Mouse (Mus musculus): ENCODE data around the gene Rps7.

The Rps7 gene

DNA sequence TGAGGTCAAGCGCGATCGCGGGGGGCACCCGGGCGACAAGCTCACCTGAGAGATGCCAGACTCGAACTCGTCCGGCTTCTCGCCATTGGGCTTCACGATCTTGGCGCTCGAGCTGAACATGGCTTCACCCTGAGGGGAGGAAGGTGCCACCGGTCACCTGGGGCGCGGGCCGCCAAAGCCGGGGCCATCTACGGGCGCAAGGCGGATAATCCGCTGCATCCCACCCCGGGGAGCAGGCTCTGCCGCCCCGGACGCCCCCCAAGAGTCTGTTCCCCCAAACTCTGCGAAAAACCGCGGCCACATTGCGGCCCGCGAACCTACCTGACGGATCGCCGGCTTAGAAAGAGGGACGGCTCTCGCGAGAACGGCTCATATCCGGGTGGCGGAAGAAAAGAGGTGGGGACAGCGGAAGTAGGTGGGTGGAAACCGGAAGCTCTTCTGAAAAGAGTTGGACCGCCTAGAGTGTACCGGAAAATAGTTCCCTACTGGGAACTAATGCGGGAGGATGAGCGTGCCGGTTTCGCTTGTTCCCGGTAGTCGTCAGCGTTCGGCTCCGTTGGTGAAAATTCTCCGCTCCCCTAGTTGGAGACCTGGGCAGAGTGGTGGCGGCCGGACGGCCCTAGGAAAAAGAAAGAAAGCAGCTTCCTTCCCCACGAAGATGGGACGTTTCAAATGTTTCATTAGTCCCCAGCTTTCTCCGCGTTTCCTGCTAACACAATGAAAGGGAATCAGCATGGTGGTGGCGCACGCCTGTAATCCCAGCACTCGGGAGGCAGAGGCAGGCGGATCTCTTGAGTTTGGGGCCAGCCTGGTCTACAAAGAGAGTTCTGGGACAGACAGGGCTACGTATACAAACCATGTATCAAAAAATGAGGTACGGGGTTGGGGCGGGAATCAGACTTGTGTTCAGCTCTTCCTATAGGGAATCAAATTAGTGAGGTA lies at the start of gene Rps7:
Gene Rps7, minus strand, starts transcription at position 419 of the 942 bp plus-strand sequence.
- peak; percentile 81 to 95 for DNase-seq (ENCODE audit: low spot score in 2 of 2)

- DNase-seq (ENCODE audit: low spot score in 2 of 2), result no peak
These were observed 48.9 kb upstream of the Rps7 start for GRCm38 (mm10) chr12:28684674-28685073.

- no peak for DNase-seq (ENCODE audit: low spot score in 2 of 2)
These were observed 40.1 kb upstream of the Rps7 start for GRCm38 (mm10) chr12:28675925-28676209.

GRCm38 (mm10) chr12:28675121-28675924 lies 39.6 kb upstream of the Rps7 start, which contains the start of gene Adi1:
Adi1 (plus strand) TSS chr12:28675231.
- DNase-seq (ENCODE audit: low spot score in 2 of 2), result peak; percentile 74 to 88

GRCm38 (mm10) chr12:28674038-28674720 lies 38.4 kb upstream of the Rps7 start:
- no peak for DNase-seq (ENCODE audit: low spot score in 2 of 2)

DNA sequence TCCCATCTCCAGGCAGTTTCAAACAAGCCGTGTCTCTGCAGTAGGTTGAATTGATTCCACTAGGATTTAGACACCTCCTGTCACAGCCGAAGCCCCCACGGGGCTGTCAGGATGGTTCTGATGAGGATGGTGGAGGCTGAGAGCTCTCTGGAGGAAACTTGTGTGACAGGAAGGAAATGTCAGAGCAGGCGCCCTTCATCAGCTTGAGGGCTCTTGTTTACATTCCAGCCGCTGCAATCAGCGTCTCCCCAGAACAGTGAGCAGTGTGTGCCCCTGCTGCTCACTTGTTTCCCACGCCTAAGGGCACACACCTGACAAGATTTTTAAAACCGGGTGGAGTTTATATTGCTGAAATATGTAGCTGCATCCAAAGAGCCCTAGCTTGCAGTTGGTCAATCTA lies 31.5 kb upstream of the Rps7 start:
- no peak for DNase-seq (ENCODE audit: low spot score in 2 of 2)

DNA sequence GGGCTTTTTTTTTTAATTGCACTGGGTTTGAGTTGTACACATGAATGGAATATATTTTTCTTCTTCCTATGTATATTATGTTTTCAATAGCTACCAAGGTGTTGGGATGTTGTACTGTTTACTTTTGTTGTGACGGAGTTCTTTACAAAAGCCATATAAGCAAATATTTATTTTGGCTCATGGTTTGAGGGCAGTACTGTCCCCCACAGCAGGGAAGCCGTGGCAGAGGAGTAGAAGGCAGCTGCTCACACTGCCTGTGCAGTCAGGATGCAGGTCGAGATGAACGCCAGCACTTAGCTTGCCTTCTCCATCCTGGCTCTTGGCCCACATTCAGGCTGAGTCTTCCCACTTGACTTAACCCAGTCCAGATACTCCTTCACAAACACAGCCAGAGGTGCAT lies 31.0 kb upstream of the Rps7 start:
- no peak for DNase-seq (ENCODE audit: low spot score in 2 of 2)

DNA sequence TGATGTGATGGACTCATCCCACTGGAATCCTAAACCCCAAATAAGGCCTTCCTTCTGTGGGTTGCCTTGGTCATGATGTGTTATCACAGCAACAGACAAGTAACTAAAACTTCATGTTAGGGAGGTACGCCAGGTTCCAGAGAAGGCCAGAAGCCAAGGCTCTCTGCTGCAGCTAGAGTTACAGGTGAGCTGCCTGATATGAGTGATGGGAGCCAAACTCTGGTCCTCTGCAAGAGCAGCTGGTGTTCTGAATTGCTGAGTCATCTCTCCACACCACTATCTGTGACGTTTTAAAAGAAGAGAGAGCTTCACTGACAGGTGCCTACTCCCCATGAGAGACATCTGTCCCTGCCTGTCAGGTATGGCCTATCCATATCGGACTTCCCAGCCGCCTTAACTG lies 26.9 kb upstream of the Rps7 start:
- DNase-seq (ENCODE audit: low spot score in 2 of 2), result no peak

DNA sequence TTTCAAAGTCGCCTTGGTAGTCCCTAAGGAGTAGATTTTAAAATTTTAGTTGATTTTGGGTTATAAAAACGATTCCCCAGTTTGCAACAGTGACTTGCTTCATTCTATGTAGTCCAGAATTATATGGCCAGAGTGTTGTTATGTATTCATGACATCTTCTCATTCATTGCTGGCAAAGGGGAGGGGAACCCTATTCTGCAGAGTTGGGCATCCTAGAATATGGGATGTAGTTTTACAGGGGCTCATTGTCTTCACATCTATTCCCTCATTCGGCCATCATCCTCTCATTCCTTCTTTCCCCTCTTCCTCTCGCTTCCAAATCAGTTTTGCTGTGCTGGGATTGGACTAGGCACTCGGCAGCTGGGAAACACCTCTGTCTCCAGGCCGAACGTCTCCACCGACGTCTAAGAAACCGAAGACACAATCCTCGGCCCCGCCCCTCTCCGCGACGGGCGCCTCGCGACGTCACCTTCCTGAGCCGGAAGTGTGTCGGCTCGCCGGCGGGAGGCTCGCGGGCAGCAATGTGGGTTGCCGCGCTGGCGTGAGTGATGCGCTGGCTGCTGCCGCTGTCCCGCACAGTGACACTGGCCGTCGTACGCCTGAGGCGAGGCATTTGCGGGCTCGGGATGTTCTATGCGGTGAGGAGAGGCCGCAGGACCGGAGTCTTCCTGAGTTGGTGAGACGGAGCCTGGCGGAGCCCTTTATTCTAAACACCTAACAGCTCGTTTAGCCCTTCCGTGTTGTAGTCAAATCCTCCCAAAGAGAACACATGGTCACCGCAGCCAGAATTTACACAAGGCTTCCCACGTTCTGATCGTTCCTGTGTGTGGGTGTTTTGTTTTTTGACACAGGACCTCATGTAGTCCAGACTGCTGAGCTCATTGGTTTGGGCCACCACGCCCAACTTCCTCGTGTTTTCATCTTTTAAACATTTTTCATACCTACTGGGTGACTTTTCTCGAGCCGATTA lies 13.7 kb upstream of the Rps7 start, which contains the start of gene Rnaseh1:
Gene Rnaseh1, plus strand, starts transcription at position 462 of the 970 bp plus-strand sequence.
- peak; percentile 76 to 92 for DNase-seq (ENCODE audit: low spot score in 2 of 2)

DNA sequence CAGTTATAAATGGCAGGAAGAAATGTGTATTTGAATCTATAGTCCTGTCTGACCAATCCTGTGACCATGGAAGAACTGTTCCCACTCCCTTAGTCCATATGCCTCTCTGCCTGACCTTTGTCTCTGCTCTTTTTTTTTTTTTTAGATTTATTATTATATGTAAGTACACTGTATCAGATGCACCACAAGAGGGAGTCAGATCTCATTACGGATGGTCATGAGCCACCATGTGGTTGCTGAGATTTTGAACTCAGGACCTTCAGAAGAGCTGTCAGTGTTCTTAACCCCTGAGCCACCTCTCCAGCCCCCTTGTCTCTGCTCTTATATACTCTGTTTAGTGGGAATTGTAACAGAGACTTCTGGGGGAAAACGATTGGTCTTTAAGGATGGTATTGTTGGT lies 3.0 kb upstream of the Rps7 start:
- no peak for DNase-seq (ENCODE audit: low spot score in 2 of 2)

DNA sequence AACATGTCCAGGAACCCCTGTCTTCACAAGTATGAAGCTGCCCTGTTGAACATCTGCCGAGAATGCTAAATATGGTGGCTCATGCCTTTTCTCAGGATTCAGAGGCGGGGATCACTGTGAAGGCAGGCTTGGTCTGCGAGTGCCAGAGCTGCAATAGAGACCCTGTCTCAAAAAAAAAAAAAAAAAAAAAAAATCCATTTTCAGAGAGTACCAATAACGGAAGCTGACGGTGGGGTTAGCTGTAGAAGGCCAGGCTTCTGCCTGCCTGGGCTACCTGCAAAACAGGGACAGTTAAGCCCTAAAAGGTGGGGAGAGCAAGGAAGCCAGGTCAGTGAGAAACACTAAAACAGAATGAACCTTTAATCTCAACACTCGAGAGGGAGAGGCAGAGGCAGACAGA lies 790 bp upstream of the Rps7 start:
- no peak for DNase-seq (ENCODE audit: low spot score in 2 of 2)

DNA sequence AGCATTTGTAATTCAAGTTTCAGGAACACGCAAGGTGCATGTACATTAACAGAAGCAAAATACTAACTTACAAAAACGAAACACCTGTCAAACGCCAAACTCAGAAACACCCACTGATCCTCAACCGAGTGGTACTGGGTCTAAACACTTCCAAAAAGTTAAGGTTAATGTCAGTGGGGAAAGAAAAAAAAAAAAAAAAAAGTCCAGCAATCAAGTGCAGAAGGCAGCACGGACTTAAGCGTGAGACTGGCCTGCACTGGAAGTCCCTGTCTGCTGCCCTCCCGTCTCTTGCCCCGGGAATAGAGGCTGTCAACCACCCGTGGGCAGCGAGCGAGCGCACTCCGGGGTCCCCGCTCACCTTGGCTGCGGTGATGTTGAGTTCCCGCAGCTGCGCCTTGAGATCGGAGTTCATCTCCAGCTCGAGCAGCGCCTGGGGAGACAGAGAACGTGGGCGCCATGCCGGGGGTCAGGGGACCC lies 657 bp downstream of the Rps7 start:
- no peak for DNase-seq (ENCODE audit: low spot score in 2 of 2)

DNA sequence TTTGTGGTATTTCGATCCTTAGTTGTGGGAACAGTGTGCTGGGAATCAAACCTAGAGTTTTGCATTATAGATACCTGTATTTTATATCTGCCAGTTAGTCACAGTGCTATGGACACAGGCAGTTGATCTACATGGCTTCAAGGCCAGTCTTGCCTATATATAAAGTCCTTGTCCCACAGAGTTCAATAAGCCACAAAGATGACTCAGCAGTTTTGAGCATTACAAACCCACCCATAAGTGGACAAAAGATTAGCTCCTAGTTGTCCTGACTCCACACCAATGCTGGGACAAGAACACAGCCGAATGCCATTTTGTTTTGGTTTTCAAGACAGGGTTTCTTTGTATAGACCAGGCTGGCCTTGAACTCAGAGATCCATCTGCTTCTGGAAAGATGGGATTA lies 7.3 kb downstream of the Rps7 start:
- DNase-seq (ENCODE audit: low spot score in 2 of 2), result no peak

DNA sequence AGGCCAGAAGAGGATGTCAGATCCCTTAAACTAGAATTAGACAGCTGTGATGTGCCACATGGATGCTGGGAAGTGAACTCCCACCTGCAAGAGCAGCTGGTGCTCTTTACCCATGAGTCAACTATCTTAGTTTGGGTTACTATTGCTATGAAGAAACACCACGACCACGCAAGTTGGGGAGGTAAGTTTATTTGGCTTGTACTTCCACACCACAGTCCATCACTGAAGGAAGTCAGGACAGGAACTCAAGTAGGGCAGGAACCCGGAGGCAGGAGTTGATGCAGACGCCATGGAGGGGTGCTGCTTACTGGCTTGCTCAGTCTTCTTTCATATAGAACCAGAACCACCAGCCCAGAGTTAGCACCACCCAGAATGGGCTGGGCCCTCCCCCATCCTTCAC lies 8.7 kb downstream of the Rps7 start:
- DNase-seq (ENCODE audit: low spot score in 2 of 2), result no peak

GRCm38 (mm10) chr12:28625407-28625806 lies 10.3 kb downstream of the Rps7 start:
- no peak for DNase-seq (ENCODE audit: low spot score in 2 of 2)

DNA sequence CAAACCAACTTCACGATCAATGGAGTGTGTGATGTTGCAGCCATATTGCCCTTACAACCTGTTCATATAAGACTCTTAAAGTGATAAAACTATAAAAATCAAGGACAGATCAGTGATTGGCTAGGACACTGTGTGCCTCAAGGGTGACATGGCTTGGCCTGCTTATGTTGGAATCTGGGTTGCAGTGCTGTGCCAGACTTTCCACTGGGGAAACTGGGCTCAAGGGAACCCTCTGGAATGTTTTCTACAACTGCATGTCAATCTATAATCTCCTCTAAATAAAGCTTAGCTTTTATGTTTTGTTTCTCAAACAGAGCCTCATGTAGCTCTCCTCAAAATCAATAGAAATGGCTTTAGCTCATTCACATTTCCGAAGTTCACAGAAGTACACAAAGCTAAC lies 11.5 kb downstream of the Rps7 start:
- DNase-seq (ENCODE audit: low spot score in 2 of 2), result no peak

- no peak for DNase-seq (ENCODE audit: low spot score in 2 of 2)
These were observed 12.6 kb downstream of the Rps7 start, which contains the start of gene Colec11 for GRCm38 (mm10) chr12:28623195-28623594. Colec11 (minus strand) TSS chr12:28623377.

GRCm38 (mm10) chr12:28622641-28623040 lies 13.1 kb downstream of the Rps7 start:
- no peak for DNase-seq (ENCODE audit: low spot score in 2 of 2)

DNA sequence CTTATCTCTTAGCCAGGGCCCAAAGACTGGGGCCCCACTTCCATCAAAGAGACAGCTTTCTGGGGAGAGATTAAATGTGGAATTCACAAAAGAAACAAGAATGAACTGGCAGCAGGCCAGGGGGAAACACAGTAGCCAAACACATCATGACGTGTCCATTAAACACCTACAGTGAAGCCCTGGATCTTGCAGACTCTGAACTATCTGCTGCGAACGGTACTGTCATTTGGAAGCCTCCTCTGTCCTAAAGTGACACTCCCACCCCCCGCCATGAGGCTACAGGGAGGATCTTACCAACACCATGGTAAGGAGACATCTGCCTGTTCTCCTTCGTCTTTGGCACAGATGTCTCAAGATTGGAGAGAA lies 13.6 kb downstream of the Rps7 start:
- peak in 1 of 2 experiments; percentile 44 for DNase-seq (ENCODE audit: low spot score in 2 of 2)

- DNase-seq (ENCODE audit: low spot score in 2 of 2), result no peak
These were observed 14.1 kb downstream of the Rps7 start for GRCm38 (mm10) chr12:28621451-28622166.
